Mouse (Mus musculus): ENCODE results near the gene Ptprm. TPM values are rescaled to one million over a fixed set of nuclear protein-coding genes. Genes with fewer than 3 reads are reported as not detected.

Gene Ptprm
- polyA plus RNA-seq, 1 experiment: 4.4 TPM

- Histone ChIP-seq H3K27me3 (ENCODE audit: control insufficient read depth, insufficient read depth, low read length) (no peaks in the 10 kb centered on the region), H3K4me1 (replicated peaks; ENCODE audit: control insufficient read depth, insufficient read depth, low read length) (no peaks in the 10 kb centered on the region), H3K4me3 (ENCODE audit: control insufficient read depth, insufficient read depth, low read length) (no peak overlapping the region), H3K27ac (ENCODE audit: control insufficient read depth, insufficient read depth, low read length) (no peak overlapping the region), H3K36me3 (ENCODE audit: control insufficient read depth, insufficient read depth, low read length) (no peaks in the 10 kb centered on the region)
- DNase-seq: no peak
- no peak for TF ChIP-seq POLR2A (IDR thresholded peaks at IDR 0.05; ENCODE audit: control insufficient read depth, extremely low read depth, insufficient read depth, low read length, poor library complexity)
- no peak for TF ChIP-seq CTCF (IDR thresholded peaks at IDR 0.05; ENCODE audit: borderline replicate concordance, control insufficient read depth, extremely low read depth, insufficient read depth, low read length, poor library complexity)
- WGBS: 93% methylated on average over 7 of the region's 7 CpGs
These were observed 264.1 kb downstream of the Ptprm start for GRCm38 (mm10) chr17:67090153-67090552.

- Histone ChIP-seq H3K36me3 (ENCODE audit: control insufficient read depth, insufficient read depth, low read length) (no peaks in the 10 kb centered on the region), H3K4me1 (replicated peaks; ENCODE audit: control insufficient read depth, insufficient read depth, low read length) (no peaks in the 10 kb centered on the region), H3K27me3 (ENCODE audit: control insufficient read depth, insufficient read depth, low read length) (no peaks in the 10 kb centered on the region), H3K4me3 (ENCODE audit: control insufficient read depth, insufficient read depth, low read length) (no peak overlapping the region), H3K27ac (ENCODE audit: control insufficient read depth, insufficient read depth, low read length) (no peak overlapping the region)
- 49% methylated on average over 3 of the region's 3 CpGs for WGBS
- no peak for TF ChIP-seq CTCF (IDR thresholded peaks at IDR 0.05; ENCODE audit: borderline replicate concordance, control insufficient read depth, extremely low read depth, insufficient read depth, low read length, poor library complexity)
- no peak for TF ChIP-seq POLR2A (IDR thresholded peaks at IDR 0.05; ENCODE audit: control insufficient read depth, extremely low read depth, insufficient read depth, low read length, poor library complexity)
- DNase-seq: no peak
These were observed 264.6 kb downstream of the Ptprm start for GRCm38 (mm10) chr17:67089611-67090010.

GRCm38 (mm10) chr17:67087585-67087984 lies 266.7 kb downstream of the Ptprm start:
- H3K4me3 ChIP-seq (ENCODE audit: control insufficient read depth, insufficient read depth, low read length): no peak overlapping the region
- WGBS: 76% methylated on average over 5 of the region's 5 CpGs
- H3K36me3 ChIP-seq (ENCODE audit: control insufficient read depth, insufficient read depth, low read length): no peaks in the 10 kb centered on the region
- H3K27ac ChIP-seq (ENCODE audit: control insufficient read depth, insufficient read depth, low read length): no peak overlapping the region
- no peaks in the 10 kb centered on the region for H3K4me1 ChIP-seq (replicated peaks; ENCODE audit: control insufficient read depth, insufficient read depth, low read length)
- DNase-seq: peak; percentile 12
- no peak for TF ChIP-seq CTCF (IDR thresholded peaks at IDR 0.05; ENCODE audit: borderline replicate concordance, control insufficient read depth, extremely low read depth, insufficient read depth, low read length, poor library complexity)
- no peak for TF ChIP-seq POLR2A (IDR thresholded peaks at IDR 0.05; ENCODE audit: control insufficient read depth, extremely low read depth, insufficient read depth, low read length, poor library complexity)
- no peaks in the 10 kb centered on the region for H3K27me3 ChIP-seq (ENCODE audit: control insufficient read depth, insufficient read depth, low read length)

- no peak overlapping the region for H3K4me3 ChIP-seq (ENCODE audit: control insufficient read depth, insufficient read depth, low read length)
- no peak for DNase-seq
- TF ChIP-seq CTCF (IDR thresholded peaks at IDR 0.05; ENCODE audit: borderline replicate concordance, control insufficient read depth, extremely low read depth, insufficient read depth, low read length, poor library complexity) (no peak), POLR2A (IDR thresholded peaks at IDR 0.05; ENCODE audit: control insufficient read depth, extremely low read depth, insufficient read depth, low read length, poor library complexity) (no peak)
- H3K27me3 ChIP-seq (ENCODE audit: control insufficient read depth, insufficient read depth, low read length): no peaks in the 10 kb centered on the region
- 84% methylated on average over 2 of the region's 2 CpGs for WGBS
- no peaks in the 10 kb centered on the region for H3K36me3 ChIP-seq (ENCODE audit: control insufficient read depth, insufficient read depth, low read length)
- H3K27ac ChIP-seq (ENCODE audit: control insufficient read depth, insufficient read depth, low read length): no peak overlapping the region
- H3K4me1 ChIP-seq (replicated peaks; ENCODE audit: control insufficient read depth, insufficient read depth, low read length): no peaks in the 10 kb centered on the region
These were observed 267.4 kb downstream of the Ptprm start for GRCm38 (mm10) chr17:67086811-67087210.

- no peak overlapping the region for H3K27ac ChIP-seq (ENCODE audit: control insufficient read depth, insufficient read depth, low read length)
- H3K4me3 ChIP-seq (ENCODE audit: control insufficient read depth, insufficient read depth, low read length): no peak overlapping the region
- no peaks in the 10 kb centered on the region for H3K36me3 ChIP-seq (ENCODE audit: control insufficient read depth, insufficient read depth, low read length)
- WGBS: 82% methylated on average over 4 of the region's 4 CpGs
- TF ChIP-seq POLR2A (IDR thresholded peaks at IDR 0.05; ENCODE audit: control insufficient read depth, extremely low read depth, insufficient read depth, low read length, poor library complexity) (no peak), CTCF (IDR thresholded peaks at IDR 0.05; ENCODE audit: borderline replicate concordance, control insufficient read depth, extremely low read depth, insufficient read depth, low read length, poor library complexity) (no peak)
- no peak for DNase-seq
- no peaks in the 10 kb centered on the region for H3K4me1 ChIP-seq (replicated peaks; ENCODE audit: control insufficient read depth, insufficient read depth, low read length)
- H3K27me3 ChIP-seq (ENCODE audit: control insufficient read depth, insufficient read depth, low read length): no peaks in the 10 kb centered on the region
These were observed 269.8 kb downstream of the Ptprm start for GRCm38 (mm10) chr17:67084501-67084900.

- TF ChIP-seq POLR2A (IDR thresholded peaks at IDR 0.05; ENCODE audit: control insufficient read depth, extremely low read depth, insufficient read depth, low read length, poor library complexity) (no peak), CTCF (IDR thresholded peaks at IDR 0.05; ENCODE audit: borderline replicate concordance, control insufficient read depth, extremely low read depth, insufficient read depth, low read length, poor library complexity) (no peak)
- WGBS: 15% methylated on average over 5 of the region's 5 CpGs
- no peak overlapping the region for H3K27ac ChIP-seq (ENCODE audit: control insufficient read depth, insufficient read depth, low read length)
These were observed 270.2 kb downstream of the Ptprm start for GRCm38 (mm10) chr17:67084093-67084492.

GRCm38 (mm10) chr17:67079570-67079969 lies 274.7 kb downstream of the Ptprm start:
- H3K36me3 ChIP-seq (ENCODE audit: control insufficient read depth, insufficient read depth, low read length): no peaks in the 10 kb centered on the region
- 70% methylated on average over 1 of the region's 1 CpGs for WGBS
- no peaks in the 10 kb centered on the region for H3K27me3 ChIP-seq (ENCODE audit: control insufficient read depth, insufficient read depth, low read length)
- H3K4me3 ChIP-seq (ENCODE audit: control insufficient read depth, insufficient read depth, low read length): no peak overlapping the region
- no peaks in the 10 kb centered on the region for H3K4me1 ChIP-seq (replicated peaks; ENCODE audit: control insufficient read depth, insufficient read depth, low read length)
- TF ChIP-seq CTCF (IDR thresholded peaks at IDR 0.05; ENCODE audit: borderline replicate concordance, control insufficient read depth, extremely low read depth, insufficient read depth, low read length, poor library complexity) (no peak), POLR2A (IDR thresholded peaks at IDR 0.05; ENCODE audit: control insufficient read depth, extremely low read depth, insufficient read depth, low read length, poor library complexity) (no peak)
- H3K27ac ChIP-seq (ENCODE audit: control insufficient read depth, insufficient read depth, low read length): no peak overlapping the region
- DNase-seq: no peak

More at GRCm38 (mm10) chr17:67084093-67084492, 270.2 kb downstream of the Ptprm start:
- no peak overlapping the region for H3K4me3 ChIP-seq (ENCODE audit: control insufficient read depth, insufficient read depth, low read length)
- no peaks in the 10 kb centered on the region for H3K4me1 ChIP-seq (replicated peaks; ENCODE audit: control insufficient read depth, insufficient read depth, low read length)
- H3K27me3 ChIP-seq (ENCODE audit: control insufficient read depth, insufficient read depth, low read length): no peaks in the 10 kb centered on the region
- H3K36me3 ChIP-seq (ENCODE audit: control insufficient read depth, insufficient read depth, low read length): no peaks in the 10 kb centered on the region
- no peak for DNase-seq

All from thymus, adult 2 months (tissue).